Mouse (Mus musculus) liver, postnatal 0 days (tissue): ENCODE data around the gene Plcb4.

ENCODE experiments used
- CTCF ChIP-seq: sonication (generic); IDR thresholded peaks from 2 replicates; pipeline ENCODE4 v1.5.1; 2016; ENCODE audit warnings: antibody characterized with exemption, low read depth
- EP300 ChIP-seq: IDR thresholded peaks from 2 replicates; pipeline ENCODE4 v1.6.1; 2016; ENCODE audit warnings: antibody characterized with exemption, low read depth, mild to moderate bottlenecking

DNA sequence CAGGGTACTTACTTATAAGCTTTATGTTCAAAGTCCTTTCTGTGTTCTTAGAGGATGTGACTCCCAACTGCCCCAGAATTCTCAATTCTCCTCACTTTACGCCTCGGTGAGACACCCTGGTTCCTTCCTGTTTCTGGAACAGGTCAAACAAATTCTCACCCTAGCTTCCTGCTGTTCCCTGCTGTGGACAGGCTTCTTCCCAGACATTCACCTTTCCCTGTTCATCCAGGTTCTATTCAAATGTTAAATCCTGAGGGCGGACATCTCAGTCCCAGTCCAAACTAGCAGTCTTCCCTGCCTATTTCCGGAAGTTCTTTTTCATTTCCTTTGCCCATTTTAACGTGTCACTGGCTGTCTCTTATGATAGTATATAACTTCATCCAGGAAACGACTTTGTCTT is 2.2 kb upstream of the Plcb4 start:
- TF ChIP-seq CTCF, result no peak
- no peak for TF ChIP-seq EP300
